Mouse (Mus musculus) G1E-ER4 (cell line): ENCODE data around the gene Ly6g5c. TPM values are rescaled to one million over a fixed set of nuclear protein-coding genes. Genes with fewer than 3 reads are reported as not detected.
A peak's percentile ranks its signal among the peaks of the same experiment; 100 is the strongest.

ENCODE experiments used
- GATA1 ChIP-seq: IDR thresholded peaks from one replicate; pipeline ENCODE4 v1.8.0; 2012; ENCODE audit warnings: low read length, inconsistent platforms
- polyA plus RNA-seq: library from polyadenylated mRNA; stranded (reverse); fragments of >175 nt; gene quantifications from 2 replicates; pipeline ENCODE4 v1.2.3, GENCODE M21; 2012

Gene Ly6g5c
- polyA plus RNA-seq, 1 experiment = not detected

DNA sequence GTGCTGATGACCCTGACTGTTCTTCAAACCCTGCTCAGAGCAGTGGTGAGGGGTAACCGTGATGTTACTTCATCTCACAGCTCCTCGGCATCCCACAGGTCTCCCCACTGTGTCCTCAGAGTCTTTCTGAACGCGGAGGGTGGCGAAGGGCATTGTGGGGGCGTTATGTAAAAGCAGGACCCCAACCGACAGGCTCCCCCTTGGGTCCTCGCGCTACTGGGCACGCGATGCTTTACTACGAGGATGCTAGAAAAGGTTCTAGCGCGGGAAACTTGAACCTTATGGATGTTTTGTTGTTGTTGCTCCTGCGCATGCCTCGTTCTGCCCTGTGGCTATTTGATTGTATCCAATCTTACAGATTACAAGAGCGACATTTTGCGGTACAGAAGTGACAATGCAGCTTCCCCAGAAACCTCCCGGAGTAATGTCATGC is 13.8 kb downstream of the Ly6g5c start, which contains the start of gene Csnk2b:
Gene Csnk2b, minus strand, starts transcription at position 183 of the 433 bp plus-strand sequence.
- TF ChIP-seq GATA1 = peak; percentile 19

DNA sequence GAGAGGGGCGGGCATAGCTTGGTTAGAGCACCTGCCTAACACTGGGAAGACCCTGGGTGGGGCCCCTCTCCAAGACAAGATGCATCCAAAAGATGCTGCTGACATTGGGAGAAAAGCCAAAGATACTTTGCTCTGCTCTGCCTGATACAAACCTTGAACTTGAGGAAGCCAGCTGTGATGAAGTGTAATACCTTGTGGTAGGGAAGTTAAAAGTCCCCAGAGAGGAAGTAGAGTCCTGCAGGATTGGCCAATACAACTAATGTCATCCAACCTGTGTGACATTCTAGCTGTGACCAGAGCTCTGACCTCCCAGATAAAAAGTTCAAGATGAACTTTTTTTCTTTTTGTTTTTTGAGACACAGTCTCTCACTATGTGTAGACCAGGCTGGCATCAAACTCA is 17.0 kb downstream of the Ly6g5c start:
- no peak for TF ChIP-seq GATA1

DNA sequence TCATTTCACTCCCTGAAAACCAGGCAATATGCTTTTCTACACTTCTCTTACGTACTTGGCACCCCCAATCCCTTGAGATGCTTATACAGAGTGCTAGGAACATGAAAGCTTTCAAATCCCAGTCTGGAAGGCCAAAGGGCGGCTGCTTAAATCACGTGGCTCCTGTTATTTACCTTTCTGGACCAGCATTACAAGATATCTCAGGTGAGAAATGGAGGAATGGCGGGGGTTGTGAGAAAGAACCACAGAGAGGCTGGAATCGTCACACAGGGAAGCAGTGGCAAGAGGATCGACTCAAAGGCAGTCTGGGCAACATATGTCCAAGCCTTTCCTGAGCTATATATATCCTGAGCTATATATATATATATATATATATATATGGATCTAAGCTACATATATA is 17.5 kb downstream of the Ly6g5c start:
- TF ChIP-seq GATA1 = no peak

DNA sequence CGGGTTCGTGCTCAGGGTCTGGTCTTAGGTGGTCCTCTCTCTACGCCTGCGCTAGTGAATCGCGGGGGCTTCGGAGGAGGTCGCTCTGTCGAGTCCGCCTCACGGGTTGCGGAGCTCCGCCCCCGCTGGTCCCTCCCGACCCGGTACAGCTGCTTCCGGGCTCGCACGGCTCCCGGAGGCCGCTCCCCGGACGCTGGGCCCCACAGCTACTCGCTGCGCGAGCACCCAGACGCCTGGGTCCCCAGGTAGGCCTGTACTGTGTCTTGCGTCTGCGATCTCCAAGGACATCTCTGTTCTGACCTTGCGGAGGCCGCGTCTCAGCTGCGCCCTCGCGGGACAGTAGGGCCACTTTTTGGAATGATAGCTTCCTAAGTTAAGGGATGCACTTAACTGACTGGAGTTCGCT is 18.1 kb downstream of the Ly6g5c start, which contains the start of gene D17H6S53E:
Gene D17H6S53E, plus strand, starts transcription at position 168 of the 406 bp plus-strand sequence.
- no peak for TF ChIP-seq GATA1

DNA sequence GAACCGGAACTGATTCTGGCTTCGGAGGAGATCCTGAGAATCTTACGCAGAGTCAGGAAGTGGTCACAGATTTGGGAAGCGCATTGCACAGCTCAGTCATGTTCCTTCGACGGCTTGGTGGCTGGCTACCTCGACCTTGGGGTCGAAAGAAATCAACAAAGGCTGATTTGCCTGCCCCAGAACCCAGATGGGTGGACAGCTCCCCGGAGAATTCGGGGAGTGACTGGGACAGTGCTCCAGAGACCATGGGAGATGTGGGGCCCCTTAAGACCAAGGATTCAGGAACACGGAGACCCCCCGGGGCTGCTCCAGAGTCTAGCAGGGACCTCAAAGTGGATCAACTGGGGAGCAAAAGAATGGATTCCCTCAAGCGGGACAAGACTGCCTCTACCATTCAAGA is 18.9 kb downstream of the Ly6g5c start:
- no peak for TF ChIP-seq GATA1

DNA sequence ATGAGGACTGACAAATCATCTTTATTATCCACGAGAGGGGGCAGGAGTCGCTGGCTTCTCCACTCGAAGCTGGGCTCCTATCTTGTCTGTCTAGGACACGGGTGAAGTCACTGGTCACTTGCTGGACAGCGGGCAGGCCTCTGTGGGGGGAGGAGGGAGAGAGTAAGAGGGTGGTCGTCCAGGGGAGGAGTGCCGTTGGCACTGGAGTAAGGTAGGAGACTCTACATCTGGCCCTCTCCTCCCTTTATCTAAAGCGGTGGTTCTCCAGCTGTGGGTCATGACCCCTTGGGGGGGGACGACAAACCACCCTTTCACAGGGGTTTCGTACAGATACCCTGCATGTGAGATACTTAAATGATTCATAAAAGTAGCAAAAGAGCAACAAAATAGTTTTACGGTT is 20.9 kb downstream of the Ly6g5c start:
- no peak for TF ChIP-seq GATA1

DNA sequence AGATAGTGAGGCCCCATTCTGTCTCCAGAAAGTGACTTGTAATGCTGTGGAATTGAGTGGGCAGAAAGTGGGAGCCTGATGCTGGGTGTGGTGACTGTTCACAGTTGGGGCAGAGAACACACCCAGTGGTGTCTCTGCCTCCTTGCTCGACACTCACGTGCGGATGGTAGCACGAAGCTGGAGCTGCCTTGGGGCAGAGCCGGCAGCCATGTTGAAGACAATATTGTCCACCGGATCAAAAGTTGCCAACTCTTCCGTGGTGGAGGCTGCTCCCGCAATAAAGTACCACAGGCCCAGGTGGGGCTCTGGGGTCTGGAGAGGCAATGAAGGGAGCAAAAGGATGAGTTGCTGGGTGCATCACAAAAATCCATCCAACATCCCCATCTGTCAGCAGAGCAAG is 23.0 kb downstream of the Ly6g5c start:
- TF ChIP-seq GATA1 = no peak

DNA sequence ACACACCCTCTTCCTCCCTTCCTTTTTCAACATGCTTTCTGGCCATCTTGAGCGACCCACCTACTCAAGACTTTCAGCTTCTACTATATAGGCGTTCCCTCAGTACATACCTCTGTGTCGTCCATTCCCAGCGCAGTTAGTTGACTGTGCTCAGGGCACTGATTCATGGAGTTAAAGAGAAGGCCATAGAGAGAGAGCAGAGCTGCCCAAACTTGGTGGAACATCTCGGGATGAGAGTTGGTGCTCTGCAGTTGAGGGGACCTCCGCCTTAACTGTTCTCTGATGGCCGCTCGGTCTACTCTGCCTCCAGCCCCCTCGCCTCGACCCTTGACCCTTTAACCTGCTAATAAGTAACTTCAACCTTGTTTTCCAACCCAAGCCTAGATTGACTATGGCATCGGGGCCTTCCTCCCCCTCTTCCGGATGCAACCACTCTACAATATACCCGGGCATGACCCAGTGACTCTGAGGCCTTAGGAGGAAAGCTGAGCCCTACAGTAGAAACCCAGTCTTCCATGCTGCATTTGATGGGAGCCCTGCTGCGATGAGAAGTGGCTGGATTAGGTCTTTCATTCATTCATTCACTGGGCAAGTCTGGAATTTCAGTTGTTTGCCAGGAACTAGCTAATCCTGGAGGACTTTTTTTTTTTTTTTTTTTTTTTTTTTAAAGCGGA is 23.6 kb downstream of the Ly6g5c start, which contains the start of gene Apom:
Gene Apom, minus strand, starts transcription at position 551 of the 674 bp plus-strand sequence.
- TF ChIP-seq GATA1 = no peak

DNA sequence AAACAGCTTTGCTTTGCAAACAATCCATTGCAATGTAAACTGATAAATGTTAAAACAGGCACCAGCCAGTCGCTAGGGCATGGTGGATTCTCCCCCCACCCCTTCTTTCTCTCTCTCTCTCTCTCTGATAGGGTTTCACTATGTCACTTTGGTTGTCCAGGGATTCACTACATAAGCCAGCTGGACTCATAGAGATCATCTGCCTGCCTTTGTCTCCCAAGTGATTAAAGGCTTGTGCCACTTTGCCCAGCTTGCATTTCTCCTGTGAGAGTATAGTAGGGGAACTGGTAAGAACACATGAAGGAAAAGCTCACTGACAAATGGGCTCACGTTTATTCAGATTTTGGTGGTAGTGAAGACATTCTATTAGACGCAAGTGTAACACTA is 24.1 kb downstream of the Ly6g5c start:
- TF ChIP-seq GATA1 = no peak

DNA sequence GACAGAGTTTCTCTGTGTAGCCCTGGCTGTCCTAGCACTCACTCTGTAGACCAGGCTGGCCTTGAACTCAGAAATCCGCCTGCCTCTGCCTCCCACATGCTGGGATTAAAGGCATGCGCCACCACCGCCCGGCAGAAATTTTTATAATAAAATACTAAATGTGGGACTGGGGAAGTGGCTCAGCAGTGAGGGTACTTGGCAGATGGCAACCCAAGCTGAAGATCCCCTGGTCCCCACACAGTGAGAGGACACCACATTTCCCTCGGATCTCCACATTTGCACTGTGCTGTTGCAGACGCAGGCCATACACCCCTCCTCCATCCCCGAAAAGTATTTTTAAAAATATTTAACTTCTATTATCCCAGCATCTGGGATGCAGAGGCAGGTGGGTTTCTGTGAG is 25.4 kb downstream of the Ly6g5c start:
- no peak for TF ChIP-seq GATA1

DNA sequence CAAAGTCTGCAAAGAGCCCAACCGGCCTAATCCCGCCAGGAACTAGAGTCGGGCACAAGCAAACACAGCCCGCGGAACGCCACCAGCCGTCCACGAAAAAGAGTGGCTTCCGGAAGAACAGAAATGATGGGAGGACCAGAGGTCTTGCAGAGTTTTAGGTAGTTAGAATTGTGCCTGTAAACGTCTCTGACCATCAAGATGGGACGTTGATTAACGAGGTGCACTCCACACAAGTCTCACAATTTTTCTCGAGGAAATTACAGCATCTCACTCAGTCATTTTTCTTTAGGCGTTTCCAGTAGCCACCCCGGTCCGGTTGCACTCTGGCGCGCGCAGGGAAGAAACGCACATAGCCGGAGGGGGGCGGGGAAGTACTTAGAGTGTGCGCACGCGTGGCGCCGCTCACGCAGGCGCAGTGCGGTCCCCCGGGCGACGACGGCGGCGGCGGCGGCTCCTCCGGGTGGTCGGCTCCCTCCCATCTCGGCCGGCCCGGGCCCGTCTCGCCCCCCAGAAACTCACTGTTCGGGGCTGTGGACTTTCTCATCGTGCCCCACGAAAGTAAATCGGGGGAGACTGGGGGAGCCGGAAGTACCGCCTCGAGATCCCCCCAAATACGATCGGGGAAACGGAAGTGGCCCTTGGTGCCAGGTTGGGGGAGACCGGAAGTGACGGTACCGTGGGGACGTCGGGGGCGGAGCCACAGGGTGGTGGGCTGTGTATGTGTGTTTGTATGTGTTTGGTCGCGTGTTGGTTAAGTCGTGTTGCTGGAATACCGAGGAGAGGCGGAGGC is 26.9 kb downstream of the Ly6g5c start, which contains the start of gene Bag6:
Gene Bag6, plus strand, starts transcription at position 378 of the 790 bp plus-strand sequence.
- no peak for TF ChIP-seq GATA1

DNA sequence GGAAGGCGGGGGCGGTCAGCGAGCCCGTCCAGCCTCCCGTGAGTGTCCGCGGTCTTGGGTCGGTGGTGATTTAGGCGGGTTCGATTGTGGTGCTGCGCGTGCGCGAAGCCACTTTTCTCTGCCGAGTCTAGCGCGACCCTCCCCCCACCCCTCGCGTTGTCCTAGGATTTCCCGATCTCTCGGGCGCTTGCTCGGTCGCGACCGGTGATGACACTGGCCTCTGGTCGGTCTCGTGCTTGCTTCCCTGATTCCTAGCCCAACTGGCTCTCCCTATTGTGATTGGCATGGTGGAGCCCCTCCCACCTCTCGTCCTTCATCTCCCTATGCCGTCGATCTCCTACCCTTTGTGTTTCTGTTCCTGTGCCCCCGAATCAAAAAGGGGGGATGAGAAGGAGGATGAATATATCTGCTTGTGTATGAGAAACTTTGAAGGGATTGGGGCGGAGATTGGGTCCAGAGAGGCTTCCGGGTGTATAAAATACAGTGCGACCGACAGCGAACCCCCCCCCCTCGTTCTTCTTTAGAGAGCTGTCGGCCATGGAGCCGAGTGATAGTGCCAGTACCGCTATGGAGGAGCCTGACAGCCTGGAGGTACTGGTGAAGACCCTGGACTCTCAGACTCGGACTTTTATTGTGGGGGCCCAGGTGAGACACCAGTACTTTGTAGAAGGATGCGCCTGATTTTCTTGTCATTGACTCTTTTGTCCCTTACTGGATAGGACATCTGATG is 27.7 kb downstream of the Ly6g5c start:
- no peak for TF ChIP-seq GATA1

DNA sequence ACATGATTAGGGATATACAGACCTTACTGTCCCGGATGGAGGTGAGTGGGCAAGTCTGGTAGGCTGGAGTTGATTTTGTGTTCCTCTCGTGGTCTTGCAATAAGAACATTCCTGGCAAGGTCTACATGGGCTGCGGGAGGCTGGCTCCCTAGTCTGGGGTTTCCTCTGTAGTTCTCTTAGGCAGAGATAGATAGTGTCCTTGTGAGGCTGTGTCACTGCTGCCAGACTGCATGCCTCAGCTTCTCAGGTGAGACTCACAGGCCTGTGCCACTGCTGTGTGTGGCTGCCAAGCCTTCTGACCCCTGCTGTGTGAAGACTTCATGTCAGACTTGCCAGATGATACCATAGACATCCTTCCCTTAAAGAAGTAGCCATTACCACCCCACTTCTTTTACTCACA is 31.2 kb downstream of the Ly6g5c start:
- TF ChIP-seq GATA1 = no peak

DNA sequence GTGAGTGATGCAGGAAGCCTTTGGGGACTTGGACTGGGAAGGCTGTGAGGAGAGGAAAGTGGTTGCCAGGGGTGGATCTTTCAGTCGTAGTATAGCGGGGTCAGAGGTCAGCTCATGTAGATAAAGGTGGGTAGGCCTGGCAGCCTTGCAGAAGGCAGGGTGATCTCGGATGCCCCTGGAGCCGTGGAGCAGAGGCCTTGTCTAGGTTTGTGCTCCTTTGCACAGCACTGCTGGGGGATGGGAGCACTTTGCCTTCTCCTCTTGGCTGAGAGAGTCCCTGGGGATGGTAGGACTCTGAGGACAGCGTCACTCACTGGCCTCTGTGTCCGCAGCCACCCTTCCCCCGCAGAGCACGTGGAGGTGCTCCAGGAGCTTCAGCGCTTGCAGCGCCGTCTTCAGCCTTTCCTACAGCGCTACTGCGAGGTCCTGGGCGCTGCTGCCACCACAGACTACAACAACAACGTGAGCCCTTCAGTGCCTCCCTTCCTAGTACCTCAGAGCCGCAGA is 32.5 kb downstream of the Ly6g5c start:
- TF ChIP-seq GATA1 = no peak

DNA sequence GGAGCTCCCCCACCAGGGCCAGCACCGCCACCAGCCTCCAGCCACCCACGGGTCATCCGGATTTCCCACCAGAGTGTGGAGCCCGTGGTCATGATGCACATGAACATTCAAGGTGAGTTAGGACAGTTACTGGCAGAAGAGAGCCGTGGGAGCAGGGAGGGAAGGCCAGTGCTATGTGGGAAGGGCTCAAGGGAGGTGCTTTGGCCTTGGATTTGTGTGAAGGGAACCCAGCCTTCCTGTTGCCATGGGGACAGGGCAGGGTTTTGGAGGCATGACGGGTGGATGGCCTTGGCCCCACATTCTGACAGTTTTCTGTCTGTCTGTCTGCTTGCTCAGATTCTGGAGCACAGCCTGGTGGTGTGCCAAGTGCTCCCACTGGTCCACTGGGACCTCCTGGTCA is 33.9 kb downstream of the Ly6g5c start:
- TF ChIP-seq GATA1 = no peak

DNA sequence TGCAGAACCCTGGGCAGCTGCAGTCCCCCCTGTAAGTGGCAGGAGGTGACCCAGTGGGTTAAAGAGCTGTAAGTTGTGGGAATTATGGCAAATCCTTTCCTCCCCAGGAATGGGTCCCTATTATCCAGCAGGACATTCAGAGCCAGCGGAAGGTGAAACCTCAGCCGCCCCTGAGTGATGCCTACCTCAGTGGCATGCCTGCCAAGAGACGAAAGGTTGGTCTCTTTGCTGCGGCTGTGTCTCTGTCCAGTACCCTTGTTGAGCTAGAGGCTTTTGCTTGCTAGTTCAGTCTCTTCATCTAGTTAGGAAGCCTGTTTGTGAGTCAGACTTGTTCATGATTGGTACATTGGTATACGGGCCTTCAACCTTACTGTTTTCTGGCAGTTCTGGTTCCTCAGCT is 38.1 kb downstream of the Ly6g5c start:
- no peak for TF ChIP-seq GATA1

DNA sequence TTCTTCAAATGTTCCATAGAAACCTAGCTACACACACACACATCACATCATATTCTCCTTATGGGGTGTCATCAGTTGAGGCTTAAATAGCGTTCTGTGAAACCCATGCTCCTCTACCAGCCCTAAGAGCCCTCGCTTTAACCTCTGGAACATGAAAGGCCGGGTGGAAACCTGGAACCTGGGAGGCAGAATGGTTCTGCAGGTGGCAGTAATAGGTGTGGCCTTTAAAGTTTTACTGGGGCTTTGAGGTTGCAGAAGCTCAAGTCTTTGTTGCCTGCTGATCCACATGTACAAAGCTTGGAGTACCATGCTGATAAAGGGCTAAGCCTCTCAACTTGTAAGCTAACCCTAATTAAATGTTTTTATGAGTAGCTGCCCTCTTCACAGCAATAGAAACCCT is 39.3 kb downstream of the Ly6g5c start:
- TF ChIP-seq GATA1 = no peak
